Mouse (Mus musculus) adrenal gland, postnatal 36 days (tissue): Measurements from ENCODE around the gene Mia2. TPM values are rescaled to one million over a fixed set of nuclear protein-coding genes. Genes with fewer than 3 reads are reported as not detected.

ENCODE experiments used
- DNase-seq, 2 experiments: peaks; one replicate each; pipeline ENCODE4 v3.0.0; 2021; ENCODE audit warnings: mixed read lengths in 1 of 2
- total RNA-seq, 2 experiments: library from RNA; stranded (reverse); gene quantifications; 2 replicates each; pipeline ENCODE4 v1.2.3; 2021

Gene Mia2
- total RNA-seq, 2 experiments from 2014 or later = 107 to 159 TPM

DNA sequence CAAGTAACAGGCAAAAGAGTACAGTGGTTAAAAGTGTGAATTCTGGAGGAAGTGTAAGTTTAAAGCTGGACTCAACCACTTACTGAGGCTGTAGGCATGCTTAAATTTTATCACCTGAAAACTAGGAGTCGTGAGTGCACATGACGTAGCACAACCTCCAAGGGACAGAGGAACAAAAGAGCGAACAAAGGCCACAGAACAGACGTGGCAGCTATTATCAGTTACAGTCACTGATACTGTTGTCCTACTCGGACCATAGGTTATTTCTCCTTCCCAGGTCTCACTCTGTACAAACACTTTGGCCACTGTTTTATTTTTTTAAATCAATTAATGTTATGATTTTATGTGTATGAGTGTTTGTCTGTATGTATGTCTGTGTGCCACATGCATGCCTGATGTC is 9.2 kb downstream of the Mia2 start:
- no peak for DNase-seq

DNA sequence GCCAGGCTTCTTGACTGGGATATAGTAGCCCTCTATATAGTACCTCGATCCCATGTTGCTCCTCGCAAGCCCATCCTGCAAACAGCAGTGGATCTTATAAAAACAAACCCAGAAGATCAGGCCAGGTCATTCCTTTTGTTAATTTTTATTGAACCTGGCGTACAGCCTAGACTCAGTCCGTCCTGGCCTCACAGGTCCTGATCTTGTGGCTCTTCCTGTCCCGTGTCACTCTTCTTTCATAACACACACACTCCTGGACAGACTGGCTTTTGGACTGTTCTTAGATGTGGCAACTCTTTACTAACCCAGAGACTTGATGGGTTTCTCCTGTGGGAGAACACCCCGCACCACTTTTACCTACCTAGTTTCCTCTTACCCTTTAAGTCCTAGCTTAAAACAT is 10.3 kb downstream of the Mia2 start:
- DNase-seq = no peak

DNA sequence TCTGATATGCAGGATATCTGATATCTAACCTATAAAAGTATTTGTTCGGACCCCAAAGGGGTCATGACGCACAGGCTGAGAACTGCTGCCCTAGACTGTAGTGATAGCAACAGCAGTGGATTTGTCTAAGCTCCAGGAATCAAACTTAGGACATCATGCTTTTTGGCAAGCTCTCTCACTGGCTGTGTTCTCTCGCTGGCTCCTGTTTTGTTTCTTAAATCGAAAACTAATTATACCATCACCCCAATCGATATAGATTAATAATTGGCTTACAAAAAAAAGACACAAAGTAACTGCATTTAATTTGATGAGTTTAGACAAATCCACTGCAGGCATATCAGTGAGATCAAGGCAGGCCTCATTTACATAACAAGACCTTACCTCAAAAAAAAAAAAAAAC is 10.9 kb downstream of the Mia2 start:
- DNase-seq = no peak

DNA sequence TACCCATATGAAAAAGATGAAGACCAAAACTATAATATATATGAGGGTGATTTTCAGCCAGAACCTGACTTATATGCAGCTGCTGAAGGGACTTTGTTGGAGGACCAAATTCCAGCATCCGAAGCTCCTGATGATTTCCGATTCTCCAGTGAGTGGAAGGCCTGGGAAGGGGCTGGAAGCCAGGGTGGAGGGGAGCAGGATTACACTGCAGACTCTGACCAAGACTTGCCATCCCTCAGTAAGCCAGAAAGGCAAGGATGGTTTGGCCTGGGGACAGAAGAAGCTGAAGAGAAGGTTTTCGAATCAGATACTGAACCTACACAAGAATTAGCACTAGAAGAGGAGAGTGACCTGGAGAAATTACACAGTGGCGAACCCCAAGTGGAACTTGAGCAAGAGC is 12.3 kb downstream of the Mia2 start:
- no peak for DNase-seq

DNA sequence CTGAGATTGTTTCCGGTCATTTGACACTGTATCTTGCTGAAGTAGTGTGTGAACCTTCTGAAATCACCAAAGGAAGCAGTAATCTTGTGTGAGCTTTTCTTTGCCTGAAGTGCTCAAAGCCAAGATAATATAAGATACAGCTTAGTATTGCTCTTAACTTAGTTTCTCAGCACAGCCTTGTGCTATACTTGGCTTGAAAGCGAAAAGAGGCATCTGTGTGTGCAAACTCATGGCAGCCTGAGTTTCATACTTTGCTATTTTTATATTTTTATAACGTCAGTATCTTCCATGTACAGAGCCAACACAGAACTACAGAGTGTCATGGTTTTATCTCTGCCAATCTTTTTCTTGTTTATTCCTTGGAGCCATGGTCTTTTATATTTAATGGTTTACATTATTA is 21.6 kb downstream of the Mia2 start:
- DNase-seq = no peak

DNA sequence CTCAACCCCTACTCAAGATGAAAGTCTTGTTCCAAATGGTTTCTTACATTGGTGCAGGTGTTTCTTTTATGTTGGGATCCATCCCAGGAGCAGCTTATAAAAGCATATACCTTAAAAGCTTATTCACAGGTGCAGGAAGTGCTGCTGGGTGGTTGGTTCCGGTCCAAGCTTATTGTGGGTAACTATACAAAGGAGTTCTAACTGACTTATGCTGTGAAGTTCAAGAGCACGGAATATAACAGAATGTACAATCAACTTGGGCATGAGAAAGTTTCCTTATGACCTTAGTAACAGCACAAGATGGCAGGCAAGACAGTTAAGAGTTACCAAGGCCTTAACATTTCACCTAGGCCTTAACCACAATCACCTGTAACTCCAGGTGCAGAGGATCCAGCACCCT is 29.8 kb downstream of the Mia2 start:
- no peak for DNase-seq

DNA sequence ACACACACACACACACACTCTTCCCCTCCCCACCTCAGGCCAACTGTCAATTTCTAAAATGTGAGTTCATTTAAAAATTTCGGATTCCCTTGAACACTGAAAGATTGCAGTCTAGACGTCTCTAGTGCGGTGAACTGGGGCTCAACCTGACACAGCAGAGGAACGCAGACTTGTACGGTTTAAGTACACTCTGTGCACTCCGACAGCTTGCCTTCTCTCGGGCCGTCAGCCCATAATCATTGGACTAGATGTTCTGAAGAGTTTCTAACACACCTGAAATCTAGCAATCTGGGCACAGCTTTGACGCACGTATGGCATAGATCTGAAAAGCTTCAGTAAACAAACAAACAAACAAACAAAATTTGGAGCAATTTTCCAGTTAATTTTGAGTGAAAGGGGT is 32.9 kb downstream of the Mia2 start:
- DNase-seq = no peak

DNA sequence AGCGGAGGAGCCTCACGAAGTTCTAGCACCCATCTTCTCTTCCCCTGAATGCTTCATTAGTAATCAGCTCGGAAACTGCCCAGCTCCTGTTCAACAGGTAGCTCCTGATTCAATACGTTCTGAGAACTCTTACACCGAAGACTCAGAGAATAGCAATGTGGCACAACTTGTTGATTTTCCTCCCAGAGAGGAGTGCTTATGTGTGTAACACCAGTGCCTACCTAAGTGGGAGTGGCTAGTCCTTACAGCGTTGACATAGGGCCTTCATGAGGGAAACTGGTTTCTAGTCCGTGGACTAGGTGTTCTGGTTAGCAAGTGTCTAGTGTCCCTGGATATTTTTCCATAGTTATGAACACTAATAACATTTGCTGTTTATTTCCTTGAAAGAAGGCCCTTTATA is 33.4 kb downstream of the Mia2 start:
- peak in 1 of 2 experiments; percentile 9 for DNase-seq

DNA sequence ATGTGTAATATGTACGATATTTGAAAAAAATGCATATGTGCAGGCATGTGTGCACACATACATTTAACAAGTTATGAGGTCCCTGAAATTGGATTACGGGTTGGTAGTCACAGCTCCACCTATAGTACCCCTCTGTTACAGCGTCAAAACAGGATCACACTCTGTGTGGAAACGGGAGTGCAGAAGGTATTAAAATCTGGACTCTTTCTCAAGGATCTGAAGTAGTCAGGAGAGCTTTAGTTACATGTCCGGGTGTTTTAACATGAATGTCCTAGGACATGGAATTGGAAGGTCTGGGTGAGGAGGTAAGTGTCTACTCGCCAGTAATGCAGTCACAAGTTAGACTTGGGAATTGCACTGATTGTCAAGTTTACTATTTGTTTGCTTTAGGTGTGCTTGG is 34.0 kb downstream of the Mia2 start:
- peak; percentile 35 to 55 for DNase-seq

DNA sequence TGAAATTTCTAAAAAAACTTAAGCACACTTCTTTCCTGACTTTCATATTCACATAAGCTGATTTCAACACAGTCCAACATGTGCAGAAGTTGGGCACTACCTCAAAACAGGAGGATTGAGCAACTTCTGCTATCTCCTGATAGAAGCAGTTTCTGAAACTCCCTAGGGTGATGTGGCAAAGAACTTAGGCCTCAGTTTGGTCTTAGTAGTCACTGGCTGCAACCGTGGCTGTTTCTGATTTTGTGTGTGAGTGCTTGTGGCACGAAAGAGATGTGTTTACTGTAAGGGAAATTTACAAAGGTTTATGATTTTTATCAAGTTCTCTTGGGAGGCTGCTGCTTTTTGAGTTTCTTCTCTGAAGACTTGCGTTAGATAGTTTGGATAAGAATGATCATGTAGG is 34.6 kb downstream of the Mia2 start:
- DNase-seq = peak; percentile 31 to 45

DNA sequence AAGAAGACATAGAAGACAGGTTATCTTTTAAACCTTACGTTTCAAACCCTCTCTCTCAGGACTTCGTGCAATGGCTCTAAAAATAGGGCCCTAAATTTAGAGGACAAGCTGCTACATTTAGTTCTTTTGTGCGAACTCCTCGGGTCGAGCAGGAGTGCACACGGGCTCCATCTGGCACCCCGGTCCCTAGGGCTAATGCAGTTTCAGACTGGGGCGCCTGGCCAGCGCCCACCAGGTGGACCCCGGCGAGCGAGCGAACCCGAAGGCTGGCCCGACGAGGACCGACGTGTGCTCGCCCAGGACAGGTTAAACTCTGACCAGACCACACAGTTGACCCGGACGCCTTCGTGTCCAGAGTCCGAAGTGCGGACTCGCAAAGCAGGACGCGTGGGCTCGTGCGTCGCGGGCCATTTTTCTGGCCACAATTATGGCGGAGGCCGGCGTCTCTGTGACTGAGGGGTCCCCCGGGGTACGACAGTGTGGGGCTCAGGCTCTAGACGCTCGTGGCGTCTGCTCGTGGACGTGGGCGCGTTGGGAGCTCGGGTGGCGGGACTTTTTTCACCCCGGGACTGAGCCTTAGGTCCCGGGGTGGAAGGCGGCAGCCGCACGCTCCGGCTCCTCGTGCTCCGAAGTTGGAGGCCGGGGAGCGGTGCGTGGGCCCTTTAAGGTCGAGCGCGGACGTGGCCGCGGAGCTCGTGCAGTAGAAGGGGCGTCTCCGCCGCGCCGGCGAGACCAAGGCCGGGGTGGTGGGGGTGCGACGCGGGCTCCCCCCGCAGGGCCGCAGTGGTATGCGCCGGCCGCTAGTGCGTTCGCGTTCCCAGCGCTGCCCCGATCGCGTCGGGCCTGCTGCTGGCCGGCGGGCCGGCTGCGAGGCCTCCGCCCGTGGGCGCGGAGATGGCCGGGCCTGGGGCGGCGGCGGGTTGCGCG is 35.3 kb downstream of the Mia2 start:
- DNase-seq = peak; percentile 95 to 96

DNA sequence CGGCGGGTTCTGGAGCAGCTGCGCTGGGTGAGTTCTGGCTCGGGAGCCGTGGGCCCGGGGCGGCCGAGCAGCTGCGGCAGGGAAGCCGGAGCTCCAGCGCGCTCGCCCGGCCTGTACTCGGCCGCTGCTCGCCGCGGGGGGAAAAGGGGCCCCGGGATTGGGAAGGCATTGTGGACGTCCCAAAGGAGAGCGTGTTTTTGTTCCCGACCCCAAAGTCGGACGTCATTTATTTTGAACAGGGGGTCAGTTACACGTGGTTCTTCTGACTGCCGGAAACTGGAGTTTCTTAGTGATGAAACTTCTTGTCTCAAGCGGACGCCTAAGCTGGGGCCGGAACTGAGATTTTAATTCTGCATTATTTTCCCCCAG is 36.0 kb downstream of the Mia2 start:
- no peak for DNase-seq

DNA sequence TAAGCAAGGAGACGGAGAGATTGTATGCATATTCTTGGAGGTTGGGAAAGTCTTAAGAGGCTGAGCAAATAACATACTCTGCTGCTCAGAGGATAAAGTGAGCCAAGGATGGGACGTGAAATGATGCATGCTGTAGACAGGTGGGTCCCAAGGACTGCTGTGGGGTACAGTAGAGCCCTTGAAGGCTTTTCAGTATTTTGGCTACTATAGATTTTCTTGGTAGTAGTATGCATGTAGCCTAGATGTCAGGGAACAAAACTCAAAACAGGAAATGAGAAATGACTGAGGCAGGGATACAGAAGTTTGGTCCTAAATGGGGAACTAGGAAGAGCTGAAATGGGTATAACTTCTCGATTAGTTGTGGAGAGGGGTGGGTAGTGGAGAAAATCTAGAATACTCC is 36.9 kb downstream of the Mia2 start:
- DNase-seq = no peak

DNA sequence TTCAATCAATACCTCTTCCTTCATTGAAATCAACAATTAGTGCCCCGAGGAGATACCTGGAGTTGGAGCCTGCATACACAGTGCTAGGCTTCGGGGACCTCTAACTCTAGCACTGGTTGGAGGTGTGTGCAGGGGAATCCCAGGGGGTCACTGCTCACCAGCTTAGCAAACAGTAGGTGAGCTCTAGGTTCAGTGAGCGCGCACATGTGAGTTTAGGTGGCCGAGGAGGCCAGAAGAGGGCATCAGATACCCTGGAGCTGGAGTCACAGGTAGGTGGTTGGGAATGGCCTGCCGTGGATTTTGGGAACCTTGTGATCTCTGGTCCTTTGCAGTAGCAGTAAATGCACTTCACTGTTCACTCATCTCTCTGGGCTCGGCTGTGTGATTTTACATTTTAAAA is 37.3 kb downstream of the Mia2 start:
- no peak for DNase-seq

DNA sequence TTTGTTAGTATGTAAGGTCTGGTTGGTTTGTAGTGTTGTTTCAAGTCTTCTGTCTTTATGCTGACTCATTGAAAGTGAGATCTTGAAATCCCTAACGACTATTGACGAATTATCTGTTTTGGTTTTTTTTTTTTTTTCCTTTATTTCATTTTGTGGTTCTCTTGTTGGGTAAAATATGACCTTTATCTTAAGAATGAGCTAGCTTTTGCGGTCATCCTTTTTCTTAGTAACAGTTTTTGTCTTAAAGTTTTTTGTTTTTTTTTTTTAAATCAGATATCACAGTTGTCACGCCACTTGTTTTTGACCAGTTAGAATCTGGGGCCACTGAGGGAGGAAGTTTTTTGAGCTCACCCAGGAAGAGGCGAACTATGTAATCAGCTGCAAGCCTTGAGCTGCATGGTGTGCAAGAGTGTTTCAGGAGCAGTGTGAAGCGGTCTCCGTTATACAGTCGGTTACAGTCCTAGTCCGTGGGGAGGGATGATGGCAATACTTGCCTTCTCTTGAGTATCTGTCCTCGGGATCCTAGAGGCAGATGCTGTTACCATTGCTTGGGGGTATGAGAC is 37.9 kb downstream of the Mia2 start:
- DNase-seq = no peak

DNA sequence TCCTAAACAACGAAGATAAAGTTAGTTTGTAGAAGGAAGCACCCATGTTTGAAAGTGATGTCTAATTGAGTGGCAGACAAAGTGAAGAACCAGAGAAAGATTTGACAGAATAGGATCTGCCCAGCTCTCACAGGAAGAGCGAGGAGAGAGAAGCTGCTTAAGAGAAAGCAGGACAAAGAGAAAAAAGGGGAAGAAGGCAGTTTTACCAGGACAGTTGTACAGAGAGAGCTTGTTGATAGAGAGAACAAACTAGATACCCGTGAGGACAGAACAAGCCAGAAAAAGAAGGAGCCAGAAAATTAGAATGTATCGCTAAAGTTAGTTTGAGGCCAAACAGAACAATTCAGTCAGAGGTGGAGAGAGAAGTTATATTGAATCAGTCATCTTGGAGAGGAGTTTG is 39.5 kb downstream of the Mia2 start:
- no peak for DNase-seq

DNA sequence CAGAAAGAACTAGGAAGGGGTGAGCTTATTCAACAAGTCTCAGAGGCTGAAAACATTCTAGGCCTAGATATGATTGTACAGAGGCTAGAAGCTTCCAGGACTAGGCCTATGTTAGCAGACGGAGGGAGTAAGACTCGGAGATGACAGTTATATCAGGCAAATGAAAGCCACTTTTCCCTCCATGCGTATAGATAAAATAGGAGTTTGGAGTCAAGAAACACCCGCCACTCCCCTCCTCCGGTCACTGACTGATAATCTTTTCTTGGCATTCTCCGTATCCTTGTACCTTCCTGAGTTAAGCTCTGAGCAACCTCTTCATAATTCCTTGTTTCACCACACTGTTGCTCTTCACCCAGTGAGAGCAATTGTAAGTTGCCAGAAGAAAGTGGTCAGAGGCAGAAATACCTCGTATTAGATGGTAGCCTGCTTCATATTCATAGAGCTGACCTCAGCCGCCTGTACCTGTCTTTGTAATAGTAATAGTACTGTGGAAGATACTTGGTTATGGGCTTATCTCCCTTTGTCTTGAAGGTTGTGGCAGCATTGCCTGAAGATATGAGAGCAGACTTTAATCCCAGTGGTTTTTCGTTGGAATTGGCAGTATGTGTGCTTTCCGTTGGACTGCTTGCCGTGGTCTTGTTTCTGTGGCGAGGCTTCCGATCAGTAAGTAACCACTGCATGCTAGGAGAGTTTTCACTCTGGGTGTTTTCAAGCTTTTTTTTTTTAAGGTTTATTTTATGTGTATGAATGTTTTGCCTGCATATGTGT is 40.1 kb downstream of the Mia2 start:
- no peak for DNase-seq

DNA sequence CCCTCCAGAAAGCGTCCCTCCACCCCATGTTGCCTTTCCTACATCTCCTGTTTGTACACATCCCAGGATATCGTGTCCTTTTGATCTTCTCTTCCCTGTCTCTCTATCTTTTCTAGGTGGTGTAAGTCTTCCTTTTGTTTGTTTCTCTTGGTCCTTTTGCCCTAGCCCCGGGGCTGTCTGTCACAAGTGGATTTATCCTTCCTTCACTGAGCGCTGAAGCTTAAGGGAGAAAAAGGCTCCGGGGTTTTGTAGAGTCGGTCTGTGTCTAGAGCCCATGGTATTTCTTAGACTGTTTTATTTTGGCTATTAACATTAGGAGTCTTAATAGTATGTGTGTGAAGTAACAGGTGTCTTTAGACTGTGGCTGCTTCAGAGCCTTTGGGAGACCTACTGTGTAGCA is 41.4 kb downstream of the Mia2 start:
- no peak for DNase-seq

DNA sequence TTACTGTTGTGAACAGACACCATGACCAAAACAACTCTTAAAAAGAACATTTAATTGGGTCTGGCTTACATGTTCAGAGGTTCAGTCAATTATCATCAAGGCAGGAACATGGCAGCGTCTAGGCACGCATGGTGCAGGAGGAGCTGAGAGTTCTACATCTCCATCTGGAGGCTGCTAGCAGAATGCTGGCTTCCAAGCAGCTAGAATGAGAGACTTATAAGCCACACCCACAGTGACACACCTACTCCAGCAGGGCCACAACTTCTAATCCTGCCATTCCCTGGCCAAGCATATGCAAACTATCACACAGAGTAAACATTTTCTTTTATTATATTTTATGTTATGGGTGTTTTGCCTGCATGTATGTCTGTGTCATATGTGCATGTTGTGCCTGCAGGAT is 43.8 kb downstream of the Mia2 start:
- DNase-seq = no peak

DNA sequence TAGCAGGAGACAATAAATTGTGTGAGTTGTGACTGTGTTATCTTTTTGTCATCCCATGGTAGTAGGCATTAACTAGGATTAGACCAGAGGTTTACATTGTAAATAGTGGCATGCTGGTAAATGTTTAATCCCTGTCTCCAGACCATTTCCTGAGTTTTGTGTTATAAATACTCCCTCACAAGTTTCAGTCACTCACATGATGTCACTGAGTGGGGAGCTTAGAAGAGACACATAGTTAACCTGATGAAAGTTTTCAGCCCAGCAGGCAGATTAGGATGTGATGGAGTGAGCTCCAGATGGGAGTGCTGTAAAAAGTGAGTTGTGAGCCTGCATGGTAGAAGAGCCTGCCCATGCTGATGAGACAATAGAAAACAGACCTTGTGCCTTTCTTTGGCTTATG is 49.5 kb downstream of the Mia2 start:
- DNase-seq = no peak

DNA sequence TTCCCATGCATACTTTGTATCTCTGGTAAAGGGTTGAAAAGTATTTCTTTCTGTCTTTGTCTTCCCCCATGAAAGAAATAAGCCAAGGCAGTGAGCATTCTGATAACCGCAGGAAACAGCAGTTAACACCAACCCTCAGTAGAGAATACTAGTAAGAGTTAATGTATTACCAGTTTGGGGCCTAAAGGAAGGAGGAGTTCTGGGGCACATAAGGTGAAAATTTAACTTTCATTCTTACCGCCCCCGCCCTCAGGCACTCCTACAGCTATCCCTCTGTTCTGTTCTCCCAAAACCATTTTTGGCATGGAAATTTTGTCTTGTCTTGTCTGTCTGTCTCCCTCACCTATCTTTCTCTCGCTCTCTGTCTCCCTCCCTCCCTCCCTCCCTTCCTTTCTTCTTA is 54.1 kb downstream of the Mia2 start:
- DNase-seq = no peak

DNA sequence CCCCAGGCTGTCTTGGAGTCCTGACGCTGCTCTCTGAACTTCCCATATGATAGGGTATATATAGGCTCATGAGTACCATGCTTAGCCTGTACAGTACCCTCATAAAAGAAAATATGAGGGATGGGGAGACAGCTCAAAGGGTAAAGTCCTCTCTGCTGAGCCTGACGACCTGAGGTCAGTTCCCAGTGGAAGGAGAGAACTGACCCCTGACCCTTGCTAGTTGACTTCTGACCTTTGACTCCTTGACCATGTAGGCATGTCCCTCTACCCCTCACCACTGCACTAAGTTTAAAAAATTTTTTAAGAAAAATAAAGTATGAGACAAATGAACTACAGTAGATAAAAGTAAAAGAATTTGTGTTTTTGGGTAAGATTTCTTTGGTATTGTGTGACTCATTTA is 65.5 kb downstream of the Mia2 start:
- DNase-seq = no peak

DNA sequence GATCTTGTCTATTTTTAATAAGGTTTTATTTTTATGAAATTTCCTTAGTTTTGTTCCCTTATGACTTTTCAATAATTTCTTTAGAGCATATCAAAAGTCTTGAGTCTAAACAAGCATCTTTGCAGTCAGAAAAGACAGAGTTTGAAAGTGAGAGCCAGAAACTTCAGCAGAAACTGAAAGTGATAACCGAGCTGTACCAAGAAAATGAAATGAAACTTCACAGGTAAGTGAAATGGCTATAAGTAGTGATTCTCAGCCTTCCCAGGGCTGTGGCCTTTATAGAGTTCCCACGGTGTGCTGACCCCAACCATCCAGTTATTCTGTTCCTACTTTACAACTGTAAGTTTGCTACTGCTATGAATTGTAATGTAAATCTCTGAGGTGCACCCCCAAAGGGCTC is 67.2 kb downstream of the Mia2 start:
- no peak for DNase-seq
